Mouse (Mus musculus) kidney, adult 18-20 months (tissue): ENCODE results near the gene Tmem211.
A peak's percentile ranks its signal among the peaks of the same experiment; 100 is the strongest.

Source experiments
- DNase-seq: peaks from one replicate; pipeline ENCODE4 v3.0.0; 2021

The Tmem211 gene

GRCm38 (mm10) chr5:113214455-113214854 lies 12.3 kb upstream of the Tmem211 start:
- peak; percentile 63 for DNase-seq

DNA sequence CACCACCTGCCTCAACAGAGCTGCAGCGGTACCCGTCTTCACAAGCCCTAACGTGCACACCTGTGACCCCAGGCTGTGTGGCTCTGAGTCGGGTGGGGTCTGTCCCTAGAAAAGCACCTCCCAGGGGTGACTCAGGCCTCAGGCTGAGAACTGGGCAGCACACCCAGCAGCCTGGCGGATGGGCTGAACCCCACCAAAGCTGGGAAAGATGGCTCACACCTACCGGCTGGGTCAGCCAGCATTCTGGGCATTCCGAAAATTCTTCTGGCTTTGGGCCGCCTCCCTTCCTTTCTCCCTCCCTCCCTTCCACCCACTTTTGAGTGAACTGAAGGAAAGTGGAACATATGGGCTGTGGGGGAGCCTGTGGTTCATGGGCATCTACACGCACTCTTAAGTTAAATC lies 11.1 kb upstream of the Tmem211 start:
- DNase-seq, result no peak

GRCm38 (mm10) chr5:113216328-113216960 lies 10.3 kb upstream of the Tmem211 start:
- DNase-seq, result peak; percentile 78

DNA sequence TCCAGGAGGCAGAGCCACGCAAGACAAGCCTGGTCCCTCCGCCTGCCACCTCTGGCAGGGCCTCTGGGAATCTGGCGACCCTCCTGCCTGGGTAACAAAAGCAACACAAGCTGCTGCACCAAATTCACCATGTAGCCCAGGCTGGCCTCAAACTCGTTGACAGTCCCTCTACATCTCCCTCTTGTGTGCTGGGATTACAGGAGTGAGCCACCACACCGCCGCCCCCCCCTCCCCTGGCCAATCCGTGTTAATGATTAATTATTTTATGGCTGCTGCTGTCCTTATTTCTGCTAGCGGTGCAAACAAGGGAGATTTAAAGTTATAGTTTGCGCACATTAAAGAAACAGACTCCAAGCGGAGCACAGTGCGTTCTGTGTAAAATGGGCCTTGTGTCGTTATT lies 9.6 kb upstream of the Tmem211 start:
- DNase-seq, result peak; percentile 59

GRCm38 (mm10) chr5:113218617-113219235 lies 8.0 kb upstream of the Tmem211 start:
- DNase-seq, result peak; percentile 50

- DNase-seq, result peak; percentile 52
Measured at GRCm38 (mm10) chr5:113219450-113219849, 7.3 kb upstream of the Tmem211 start.

DNA sequence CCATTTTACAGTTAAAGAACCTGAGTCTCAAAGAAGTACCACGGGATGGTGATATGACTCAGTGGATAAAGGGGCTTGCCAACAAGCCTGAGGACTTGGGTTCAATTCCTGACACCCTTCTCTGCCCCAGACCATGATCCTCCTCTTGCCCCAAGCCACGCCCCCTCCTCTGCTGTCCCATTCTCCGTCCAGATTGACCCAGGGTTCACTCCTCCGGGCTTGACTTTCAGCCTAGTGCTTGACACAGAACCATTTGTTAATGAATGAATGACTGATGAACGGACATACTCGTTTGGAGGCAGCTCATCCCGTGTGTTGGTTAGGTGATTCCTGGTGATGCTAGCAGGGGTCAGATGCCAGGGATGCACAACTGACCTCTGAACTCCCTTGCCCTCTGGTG lies 6.8 kb upstream of the Tmem211 start:
- DNase-seq, result peak; percentile 34

- DNase-seq, result peak; percentile 81
Measured at GRCm38 (mm10) chr5:113220383-113221146, 6.1 kb upstream of the Tmem211 start.

DNA sequence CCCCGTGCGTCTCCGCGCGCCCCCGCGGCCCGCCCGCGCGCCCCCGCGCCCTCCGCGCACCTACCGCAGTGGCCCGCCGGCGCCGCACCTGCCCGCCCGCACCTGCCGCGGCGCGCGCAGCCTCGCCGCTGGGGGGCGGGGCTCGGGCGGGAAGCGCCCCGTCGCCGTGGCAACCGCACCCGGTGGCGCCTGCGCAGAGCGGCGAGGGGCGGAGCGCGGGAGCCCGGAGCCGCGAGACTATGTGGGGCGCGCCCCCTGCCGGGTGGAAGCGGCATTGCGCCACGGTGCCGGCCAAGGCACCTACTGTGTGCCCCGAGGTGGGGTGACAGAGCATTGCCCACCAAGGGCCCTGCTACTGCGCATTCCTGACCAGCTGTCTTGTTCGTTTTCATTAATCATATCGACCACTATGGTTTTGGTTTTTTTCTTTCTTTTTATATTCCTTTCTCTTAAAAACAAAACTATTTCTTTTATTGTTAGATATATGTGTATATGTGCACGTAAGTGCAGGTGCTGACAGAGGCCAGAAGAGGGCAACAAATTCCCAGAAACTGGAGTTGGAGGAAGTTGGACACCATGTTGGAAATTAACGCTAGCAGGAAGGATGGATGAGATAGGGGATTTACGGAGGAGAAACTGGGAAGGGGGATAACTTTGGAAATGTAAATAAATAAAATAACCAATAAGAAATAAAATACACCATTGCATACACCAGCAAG lies 5.4 kb upstream of the Tmem211 start, which contains the start of gene 2900026A02Rik:
TSS of gene 2900026A02Rik (minus strand) at position 90 of the 719 bp plus-strand sequence.
- DNase-seq, result peak; percentile 90

DNA sequence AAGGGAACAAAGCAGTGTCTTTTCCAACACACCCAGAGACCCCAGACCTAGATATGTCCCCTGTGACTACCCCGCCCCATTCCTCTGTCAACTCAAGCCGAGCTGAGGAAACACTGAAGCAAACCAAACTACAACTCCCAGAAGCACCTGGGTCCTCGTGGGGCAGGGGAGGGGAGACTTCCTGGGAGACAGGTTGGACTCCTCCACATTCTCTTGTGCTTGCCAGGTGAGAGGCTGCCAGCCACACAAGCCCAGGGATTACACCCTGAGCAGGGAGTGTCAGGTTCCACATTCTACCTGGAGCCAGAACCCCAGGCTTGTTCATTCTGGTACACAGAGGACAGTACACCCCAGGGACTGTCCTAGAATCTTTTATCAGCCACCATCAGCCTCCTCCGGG lies 2.8 kb upstream of the Tmem211 start:
- peak; percentile 34 for DNase-seq

GRCm38 (mm10) chr5:113225271-113225670 lies 1.4 kb upstream of the Tmem211 start:
- no peak for DNase-seq

- no peak for DNase-seq
Measured at GRCm38 (mm10) chr5:113225686-113226435, 848 bp upstream of the Tmem211 start.

DNA sequence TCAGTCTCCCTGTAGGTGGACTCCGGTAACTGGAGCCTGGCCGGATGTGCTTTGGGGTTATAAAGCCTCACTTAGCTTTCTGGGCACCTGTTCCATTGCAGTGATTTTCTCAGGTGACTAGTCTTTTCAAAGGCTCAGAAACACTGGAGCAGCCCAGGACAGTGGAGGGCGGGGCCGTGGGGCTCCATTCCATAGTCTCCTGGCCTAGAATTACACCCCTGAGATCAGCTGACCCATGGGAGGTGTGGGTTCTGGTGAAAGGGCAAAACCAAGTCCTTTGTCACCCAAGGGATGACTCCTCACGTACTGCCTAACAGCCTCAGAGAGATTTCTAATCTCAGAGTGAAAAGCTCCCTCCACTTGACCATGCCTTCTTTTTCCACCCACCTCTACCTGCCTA lies 3.5 kb downstream of the Tmem211 start:
- DNase-seq, result no peak

- no peak for DNase-seq
Measured at GRCm38 (mm10) chr5:113249263-113249930, 22.7 kb downstream of the Tmem211 start.

- no peak for DNase-seq
Measured at GRCm38 (mm10) chr5:113250806-113251205, 24.1 kb downstream of the Tmem211 start.

- no peak for DNase-seq
Measured at GRCm38 (mm10) chr5:113265637-113266036, 38.9 kb downstream of the Tmem211 start.

DNA sequence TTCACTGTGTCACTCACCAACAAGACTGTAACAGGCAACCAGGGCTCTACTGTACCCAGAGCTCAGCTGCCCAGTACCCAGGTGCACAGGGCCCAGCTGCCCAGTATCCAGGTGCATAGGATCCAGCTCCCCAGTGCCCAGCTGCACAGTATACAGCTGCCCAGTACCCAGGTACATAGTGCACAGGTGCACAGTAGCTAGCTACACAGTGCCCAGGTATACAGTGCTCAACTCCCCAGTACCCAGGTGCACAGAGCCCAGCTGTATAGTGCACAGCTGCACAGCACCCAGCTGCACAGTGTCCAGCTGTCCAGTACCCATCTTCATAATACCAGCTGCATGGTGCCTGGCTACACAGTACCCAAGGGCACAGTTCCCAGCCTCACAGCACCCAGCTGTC lies 41.5 kb downstream of the Tmem211 start:
- no peak for DNase-seq

DNA sequence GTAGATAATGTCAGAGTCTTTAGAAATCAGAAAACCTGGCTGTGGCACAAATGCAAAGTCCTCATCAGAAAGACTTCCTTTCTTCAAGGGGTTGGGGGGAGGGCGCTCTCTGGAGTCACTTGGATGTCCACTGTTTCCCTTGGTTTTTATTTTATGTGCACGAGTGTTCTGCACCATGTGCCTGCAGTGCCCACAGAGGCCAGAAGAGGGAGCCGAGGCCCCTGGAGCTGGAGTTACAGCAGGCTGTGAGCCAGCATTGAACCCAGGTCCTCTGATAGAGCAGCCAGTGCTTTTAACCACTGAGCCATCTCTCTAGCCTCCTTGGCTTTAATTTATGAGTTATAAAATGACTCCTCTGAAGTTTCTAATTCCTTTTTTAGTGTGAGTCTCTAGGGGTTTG lies 43.3 kb downstream of the Tmem211 start:
- DNase-seq, result no peak

DNA sequence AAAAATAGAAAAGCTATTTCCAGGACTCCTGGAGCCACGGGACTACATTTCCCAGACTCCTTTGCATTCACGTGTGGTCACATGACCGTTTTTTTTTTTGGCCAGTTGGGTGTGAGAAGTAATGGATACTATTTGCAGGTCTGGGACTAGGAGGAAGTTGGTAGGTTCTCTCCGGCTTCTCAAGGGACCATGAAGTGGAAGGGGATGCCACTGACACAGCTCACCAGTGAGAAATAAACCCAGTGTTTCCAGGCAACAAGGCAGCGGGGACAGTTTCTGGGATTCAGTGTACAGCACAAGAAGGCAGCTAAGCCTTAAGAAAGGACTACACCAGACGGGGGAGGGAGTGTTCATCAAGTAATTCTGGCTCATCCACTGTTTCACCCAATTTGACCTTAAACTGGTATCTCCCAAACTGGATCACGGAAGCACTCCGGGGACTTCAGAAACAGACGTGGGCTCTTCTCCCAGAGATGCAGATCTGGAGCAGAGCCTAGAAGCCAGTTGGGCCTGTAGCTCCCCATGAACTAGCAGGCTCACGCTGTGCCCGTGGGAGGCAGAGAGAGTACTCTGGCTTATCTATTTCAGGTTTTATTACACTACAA lies 44.6 kb downstream of the Tmem211 start:
- no peak for DNase-seq

- DNase-seq, result no peak
Measured at GRCm38 (mm10) chr5:113275839-113276238, 49.1 kb downstream of the Tmem211 start.

DNA sequence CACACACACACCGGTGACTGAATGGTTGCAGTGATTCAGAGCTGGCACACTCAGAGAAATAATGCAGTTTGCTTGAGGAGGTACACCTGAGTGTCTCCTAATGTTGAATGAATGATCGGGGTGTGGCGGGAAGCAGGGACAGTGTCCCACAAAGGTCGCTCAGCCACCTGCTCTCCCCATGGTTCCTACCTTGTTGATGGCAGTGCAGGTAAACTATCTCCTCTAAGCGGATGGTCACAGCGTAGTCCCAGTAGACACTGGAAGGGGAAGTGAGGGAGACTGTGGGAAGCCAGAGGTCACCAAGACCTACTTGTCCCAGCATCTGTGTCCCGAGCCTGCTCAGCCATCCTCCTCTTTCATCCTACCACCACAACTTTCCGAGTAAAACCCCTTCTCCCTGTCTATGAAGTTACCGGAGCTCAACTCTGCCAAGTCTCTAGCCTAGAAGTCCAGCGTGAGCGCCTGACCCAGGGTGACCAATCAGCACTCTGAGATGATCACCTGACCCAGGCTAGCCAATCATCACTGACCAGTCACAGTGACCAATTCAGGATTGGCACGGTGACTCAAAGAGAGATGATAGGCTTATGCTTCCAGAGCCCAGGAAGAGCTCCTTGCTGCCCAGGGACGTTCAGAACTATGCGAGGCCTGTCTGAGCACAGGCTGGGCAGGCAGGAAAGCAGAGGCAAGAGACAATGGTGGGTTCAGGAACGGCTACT lies 53.6 kb downstream of the Tmem211 start:
- no peak for DNase-seq
